Mouse (Mus musculus): ENCODE data around the gene Slc7a7.
A peak's percentile ranks its signal among the peaks of the same experiment; 100 is the strongest.
"Not testable (repeated sequence)": the region's sequence is repeated elsewhere in the genome, so short reads cannot be mapped to it uniquely, and the experiment has no call there.

Gene Slc7a7

GRCm38 (mm10) chr14:54377166-54377565, 40.4 kb downstream of the Slc7a7 start:
- no peak for DNase-seq (ENCODE audit: low read depth, low spot score)

GRCm38 (mm10) chr14:54375916-54376315, 41.7 kb downstream of the Slc7a7 start:
- peak; percentile 47 for DNase-seq (ENCODE audit: low read depth, low spot score)

- no peak for DNase-seq (ENCODE audit: low read depth, low spot score)
These were observed 44.7 kb downstream of the Slc7a7 start for GRCm38 (mm10) chr14:54372923-54373322.

GRCm38 (mm10) chr14:54371460-54371859, 46.1 kb downstream of the Slc7a7 start:
- DNase-seq (ENCODE audit: low read depth, low spot score), result no peak

GRCm38 (mm10) chr14:54370595-54370994, 47.0 kb downstream of the Slc7a7 start:
- no peak for DNase-seq (ENCODE audit: low read depth, low spot score)

- DNase-seq (ENCODE audit: low read depth, low spot score), result no peak
These were observed 48.2 kb downstream of the Slc7a7 start for GRCm38 (mm10) chr14:54369372-54369771.

- no peak for DNase-seq (ENCODE audit: low read depth, low spot score)
These were observed 50.0 kb downstream of the Slc7a7 start for GRCm38 (mm10) chr14:54367429-54368060.

- no peak for DNase-seq (ENCODE audit: low read depth, low spot score)
These were observed 51.0 kb downstream of the Slc7a7 start for GRCm38 (mm10) chr14:54366581-54366980.

- no peak for DNase-seq (ENCODE audit: low read depth, low spot score)
These were observed 52.4 kb downstream of the Slc7a7 start for GRCm38 (mm10) chr14:54365026-54365645.

- DNase-seq (ENCODE audit: low read depth, low spot score), result no peak
These were observed 54.4 kb downstream of the Slc7a7 start for GRCm38 (mm10) chr14:54363156-54363555.

- DNase-seq (ENCODE audit: low read depth, low spot score), result peak; percentile 96
These were observed 56.8 kb downstream of the Slc7a7 start, which contains the start of gene Oxa1l for GRCm38 (mm10) chr14:54360577-54361340. Oxa1l (plus strand) TSS chr14:54360834.

GRCm38 (mm10) chr14:54354406-54354805, 63.2 kb downstream of the Slc7a7 start:
- DNase-seq (ENCODE audit: low read depth, low spot score), result no peak

GRCm38 (mm10) chr14:54352314-54352713, 65.3 kb downstream of the Slc7a7 start:
- no peak for DNase-seq (ENCODE audit: low read depth, low spot score)

- DNase-seq (ENCODE audit: low read depth, low spot score), result not testable (repeated sequence)
These were observed 66.6 kb downstream of the Slc7a7 start for GRCm38 (mm10) chr14:54350773-54351541.

GRCm38 (mm10) chr14:54341807-54342206, 75.8 kb downstream of the Slc7a7 start:
- not testable (repeated sequence) for DNase-seq (ENCODE audit: low read depth, low spot score)

GRCm38 (mm10) chr14:54340836-54341235, 76.7 kb downstream of the Slc7a7 start:
- DNase-seq (ENCODE audit: low read depth, low spot score), result peak; percentile 26

- no peak for DNase-seq (ENCODE audit: low read depth, low spot score)
These were observed 84.0 kb downstream of the Slc7a7 start for GRCm38 (mm10) chr14:54333452-54334189.

GRCm38 (mm10) chr14:54332176-54333074, 85.2 kb downstream of the Slc7a7 start:
- no peak for DNase-seq (ENCODE audit: low read depth, low spot score)

GRCm38 (mm10) chr14:54331178-54331577, 86.4 kb downstream of the Slc7a7 start:
- no peak for DNase-seq (ENCODE audit: low read depth, low spot score)

GRCm38 (mm10) chr14:54329201-54329600, 88.4 kb downstream of the Slc7a7 start:
- DNase-seq (ENCODE audit: low read depth, low spot score), result no peak

All from 3T3-L1 (cell line).